Mouse (Mus musculus) olfactory bulb, adult 2 months (tissue): Measurements from ENCODE around the gene Slco3a1. TPM values are rescaled to one million over a fixed set of nuclear protein-coding genes. Genes with fewer than 3 reads are reported as not detected.

Experiments
- H3K27ac ChIP-seq: fragments of 200-500 bp; 2 replicates; pipeline ENCODE4 v1.5.1; 2012; ENCODE audit warnings: low read depth, low read length; ENCODE audit not compliant: insufficient read depth
- H3K4me1 ChIP-seq: fragments of 200-500 bp; 2 replicates; pipeline ENCODE4 v1.6.1; 2012; ENCODE audit warnings: low read length; ENCODE audit not compliant: control insufficient read depth, insufficient read depth
- H3K4me3 ChIP-seq: fragments of 200-500 bp; 2 replicates; pipeline ENCODE4 v1.5.1; 2012; ENCODE audit warnings: mild to moderate bottlenecking, low read depth, low read length, moderate library complexity; ENCODE audit not compliant: insufficient read depth
- CTCF ChIP-seq: fragments of 200-500 bp; IDR thresholded peaks from 2 replicates; pipeline ENCODE4 v1.5.1; 2012; ENCODE audit warnings: low read depth, mild to moderate bottlenecking, low read length, moderate library complexity; ENCODE audit not compliant: insufficient read depth
- POLR2A ChIP-seq: fragments of 200-500 bp; IDR thresholded peaks from 2 replicates; pipeline ENCODE4 v1.6.1; 2012; ENCODE audit warnings: mild to moderate bottlenecking, low read depth, low read length, moderate library complexity; ENCODE audit not compliant: insufficient read depth
- WGBS: fragments of 180-500 bp; shearing (Covaris S2); methylation state at CpG from one replicate; pipeline ENCODE4 v1.1.7; 2018; 5-methylcytosine and 5-hydroxymethylcytosine counted together
- polyA plus RNA-seq: library from polyadenylated mRNA; stranded (reverse); fragments of >200 nt; gene quantifications from 2 replicates; pipeline ENCODE4 v1.2.4, GENCODE M21; 2012; ENCODE audit warnings: low replicate concordance; ENCODE audit not compliant: missing spikeins, insufficient read depth, insufficient read length

The Slco3a1 gene
- polyA plus RNA-seq, 1 experiment, result not detected

DNA sequence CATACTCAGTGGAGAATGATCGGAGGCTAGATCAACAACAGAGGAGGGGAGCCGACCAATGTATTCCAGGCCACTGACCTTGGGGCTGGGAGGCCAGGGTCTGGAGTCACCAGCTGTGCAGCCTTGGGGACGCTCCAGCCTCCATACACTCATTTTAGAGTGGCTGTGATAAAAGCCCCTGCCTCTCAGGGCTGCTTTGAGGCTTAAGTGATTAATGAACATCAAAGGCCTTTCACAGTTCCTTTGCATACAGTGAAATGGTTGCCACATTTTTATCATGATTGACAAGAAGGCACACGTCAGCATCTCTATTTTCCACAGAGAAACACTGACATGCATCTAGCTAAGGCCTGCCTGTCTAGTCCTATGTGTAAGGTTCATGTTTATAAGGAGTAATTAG is 189.0 kb downstream of the Slco3a1 start:
- 83% methylated on average over 4 of the region's 4 CpGs for WGBS
- H3K4me1 ChIP-seq, result no peaks in the 10 kb centered on the region
- H3K4me3 ChIP-seq, result no peak overlapping the region
- TF ChIP-seq POLR2A (no peak), CTCF (no peak)
- H3K27ac ChIP-seq, result no peak overlapping the region

- no peak overlapping the region for H3K27ac ChIP-seq
- 96% methylated on average over 3 of the region's 3 CpGs for WGBS
Measured at GRCm38 (mm10) chr7:74364956-74365355, 189.6 kb downstream of the Slco3a1 start.

GRCm38 (mm10) chr7:74363440-74363839 is 191.1 kb downstream of the Slco3a1 start:
- TF ChIP-seq CTCF (no peak), POLR2A (no peak)
- Histone ChIP-seq H3K27ac (no peak overlapping the region), H3K4me1 (no peaks in the 10 kb centered on the region), H3K4me3 (no peak overlapping the region)
- 74% methylated on average over 2 of the region's 2 CpGs for WGBS

More at GRCm38 (mm10) chr7:74364956-74365355, 189.6 kb downstream of the Slco3a1 start:
- TF ChIP-seq POLR2A (no peak), CTCF (no peak)
- H3K4me3 ChIP-seq, result no peak overlapping the region
- H3K4me1 ChIP-seq, result no peaks in the 10 kb centered on the region

GRCm38 (mm10) chr7:74361677-74362076 is 192.9 kb downstream of the Slco3a1 start:
- Histone ChIP-seq H3K4me1 (no peaks in the 10 kb centered on the region), H3K27ac (no peak overlapping the region), H3K4me3 (no peak overlapping the region)
- WGBS, result 82% methylated on average over 2 of the region's 2 CpGs
- no peak for TF ChIP-seq POLR2A
- no peak for TF ChIP-seq CTCF

DNA sequence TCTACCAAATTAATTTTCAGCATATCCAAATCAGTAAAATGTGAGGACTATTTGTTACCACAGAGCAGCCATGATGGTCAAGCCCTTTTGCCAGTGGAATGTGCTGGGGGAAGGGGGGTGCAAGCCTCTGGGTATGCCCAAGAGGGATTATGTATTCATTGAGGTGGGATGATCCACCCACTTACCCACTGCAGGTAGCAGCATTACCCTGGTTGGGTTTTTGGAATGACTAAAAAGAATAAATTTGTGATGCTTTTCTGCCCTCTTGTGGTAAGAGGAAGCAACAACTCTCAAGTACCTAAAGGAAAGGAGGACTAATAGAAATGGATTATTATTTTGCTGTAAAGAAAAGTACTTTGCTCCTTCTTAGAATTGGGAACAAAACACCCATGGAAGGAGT is 197.6 kb downstream of the Slco3a1 start:
- Histone ChIP-seq H3K4me3 (no peak overlapping the region), H3K27ac (no peak overlapping the region), H3K4me1 (peaks cover 2% of the 10 kb centered on the region; the same call in 1 of the 2 replicates)
- TF ChIP-seq POLR2A (no peak), CTCF (no peak)

DNA sequence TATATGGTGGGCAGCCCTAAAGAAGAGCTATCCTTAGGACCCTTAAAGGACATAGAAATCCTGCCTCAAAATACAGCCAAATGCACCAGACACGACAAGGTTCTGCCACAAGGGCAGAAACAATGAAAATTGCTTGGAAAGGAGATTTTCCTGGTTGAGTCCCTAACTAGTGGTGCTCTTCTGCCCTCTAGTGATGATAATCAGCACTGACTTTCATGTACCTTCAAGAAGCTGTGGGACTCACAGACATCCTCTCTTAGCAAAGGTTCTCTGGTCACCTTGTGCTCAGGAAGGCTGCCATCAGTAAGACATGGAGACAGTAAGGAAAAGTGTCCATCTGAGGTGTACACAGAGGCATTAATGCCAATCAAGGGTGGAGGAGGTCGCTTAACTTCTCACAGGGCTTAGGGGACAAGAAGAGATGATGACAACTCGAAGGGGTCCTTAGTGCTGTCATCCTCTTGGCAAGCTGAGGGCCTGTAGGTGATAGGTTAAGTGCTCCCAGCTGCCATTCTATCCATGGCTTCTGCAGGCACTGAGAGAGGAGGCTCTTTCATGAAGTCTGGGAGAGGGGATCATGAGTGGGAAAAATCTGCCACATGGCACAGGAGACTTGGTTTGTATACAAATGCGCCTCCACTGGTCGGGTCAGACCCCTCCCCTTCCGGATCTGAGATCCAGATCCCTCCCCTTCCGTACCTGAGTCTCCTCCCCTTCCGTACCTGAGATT is 199.9 kb downstream of the Slco3a1 start:
- peaks cover 2% of the 10 kb centered on the region; the same call in 1 of the 2 replicates for H3K4me1 ChIP-seq
- H3K27ac ChIP-seq, result no peak overlapping the region
- TF ChIP-seq CTCF (no peak), POLR2A (no peak)
- WGBS, result 60% methylated on average over 8 of the region's 8 CpGs
- H3K4me3 ChIP-seq, result no peak overlapping the region

GRCm38 (mm10) chr7:74353707-74354468 is 200.7 kb downstream of the Slco3a1 start:
- H3K27ac ChIP-seq, result no peak overlapping the region
- WGBS, result 78% methylated on average over 13 of the region's 13 CpGs
- H3K4me1 ChIP-seq, result peaks cover 6% of the 10 kb centered on the region
- TF ChIP-seq POLR2A, result no peak
- no peak for TF ChIP-seq CTCF
- no peak overlapping the region for H3K4me3 ChIP-seq

- Histone ChIP-seq H3K4me3 (no peak overlapping the region), H3K4me1 (peaks cover 10% of the 10 kb centered on the region)
- WGBS, result 76% methylated on average over 7 of the region's 7 CpGs
Measured at GRCm38 (mm10) chr7:74353240-74353639, 201.3 kb downstream of the Slco3a1 start.

GRCm38 (mm10) chr7:74348318-74348890 is 206.2 kb downstream of the Slco3a1 start:
- WGBS, result 84% methylated on average over 7 of the region's 7 CpGs
- TF ChIP-seq POLR2A (no peak), CTCF (no peak)
- H3K27ac ChIP-seq, result no peak overlapping the region

More at GRCm38 (mm10) chr7:74353240-74353639, 201.3 kb downstream of the Slco3a1 start:
- H3K27ac ChIP-seq, result no peak overlapping the region
- TF ChIP-seq POLR2A, result no peak
- no peak for TF ChIP-seq CTCF

More at GRCm38 (mm10) chr7:74348318-74348890, 206.2 kb downstream of the Slco3a1 start:
- Histone ChIP-seq H3K4me3 (no peak overlapping the region), H3K4me1 (peaks cover 27% of the 10 kb centered on the region)
